Mouse (Mus musculus) layer of hippocampus, adult 9-10 months (tissue): ENCODE measurements around the gene Dgcr2.

ENCODE experiments used
- DNase-seq: peaks from one replicate; pipeline ENCODE4 v3.0.0; 2022; ENCODE audit warnings: low spot score

Gene Dgcr2

DNA sequence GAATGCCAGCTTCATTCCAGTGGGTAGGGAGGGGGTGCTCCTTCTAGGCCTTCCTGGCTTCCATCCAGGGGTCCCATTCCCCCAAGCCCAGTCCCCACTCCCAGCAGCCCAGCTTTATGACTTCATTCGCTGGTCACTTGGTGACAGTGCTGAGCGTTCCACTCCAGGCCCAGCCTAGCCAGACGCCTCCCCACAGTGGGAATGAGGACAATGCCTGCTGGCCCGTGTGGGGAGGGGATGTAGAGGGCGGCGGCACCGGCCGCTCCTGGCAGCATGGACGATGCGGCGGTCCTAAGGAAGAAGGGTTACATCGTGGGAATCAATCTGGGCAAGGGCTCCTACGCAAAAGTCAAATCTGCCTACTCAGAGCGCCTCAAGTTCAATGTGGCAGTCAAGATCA lies at the start of gene Dgcr2, which contains the start of gene Tssk2:
Gene Dgcr2 (minus strand): TSS at position 101 of the 400 bp plus-strand sequence.
Gene Tssk2 (plus strand): TSS at position 176 of the 400 bp plus-strand sequence.
- no peak for DNase-seq

DNA sequence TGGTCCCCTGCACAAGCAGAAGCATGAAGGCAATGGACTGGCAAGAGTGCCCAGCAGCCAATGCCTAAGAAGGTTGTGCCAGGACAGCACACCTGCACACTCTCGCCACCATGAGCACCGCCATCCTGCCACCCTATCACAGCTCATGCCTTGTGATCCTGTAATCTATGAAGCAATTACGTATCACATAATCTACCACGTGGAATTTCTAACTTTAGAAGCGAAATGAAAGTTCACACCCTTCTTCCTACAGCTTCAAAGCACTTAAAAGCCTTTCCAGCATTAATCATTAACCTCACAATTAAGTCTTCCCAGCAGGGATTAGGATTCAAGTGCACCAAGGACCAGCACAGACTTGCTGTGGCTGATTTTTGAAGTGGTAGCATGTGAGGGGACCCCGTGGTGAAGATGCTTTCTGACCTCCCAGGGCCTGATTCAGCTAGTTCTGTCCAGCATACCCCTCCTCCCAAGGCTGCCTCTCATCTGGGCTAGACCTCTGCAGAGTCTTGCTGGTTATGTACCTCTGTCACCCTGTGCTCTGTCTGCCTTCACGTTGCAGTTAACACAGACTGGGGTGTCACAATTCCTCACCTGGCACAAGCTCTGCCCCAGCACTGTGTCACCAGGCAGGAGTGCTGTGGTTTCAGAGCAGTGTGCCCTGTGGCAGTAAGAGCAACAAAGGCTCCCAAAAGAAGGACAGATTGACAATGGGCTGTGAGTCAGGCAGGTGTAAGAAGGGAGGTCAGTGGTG lies 46.9 kb upstream of the Dgcr2 start:
- DNase-seq: no peak

DNA sequence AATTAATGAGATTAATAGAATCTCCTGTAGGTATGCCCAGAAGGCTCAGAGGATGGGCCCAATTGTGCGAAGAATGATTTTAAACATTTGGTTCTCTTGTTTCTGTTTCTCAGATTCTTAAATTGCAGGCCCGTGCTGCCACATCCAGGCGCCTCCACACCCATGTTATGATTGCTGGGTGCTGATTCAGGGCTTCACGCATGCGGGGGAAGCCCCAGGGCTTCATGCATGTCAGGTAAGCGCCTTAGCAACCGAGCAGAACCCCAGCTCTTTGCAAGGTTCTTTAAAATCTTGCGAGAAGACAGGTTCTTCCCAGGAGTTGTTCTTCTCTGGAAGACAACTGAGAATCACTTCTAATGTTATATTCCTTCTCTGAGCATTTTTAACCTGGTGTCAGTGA lies 45.1 kb upstream of the Dgcr2 start:
- no peak for DNase-seq

DNA sequence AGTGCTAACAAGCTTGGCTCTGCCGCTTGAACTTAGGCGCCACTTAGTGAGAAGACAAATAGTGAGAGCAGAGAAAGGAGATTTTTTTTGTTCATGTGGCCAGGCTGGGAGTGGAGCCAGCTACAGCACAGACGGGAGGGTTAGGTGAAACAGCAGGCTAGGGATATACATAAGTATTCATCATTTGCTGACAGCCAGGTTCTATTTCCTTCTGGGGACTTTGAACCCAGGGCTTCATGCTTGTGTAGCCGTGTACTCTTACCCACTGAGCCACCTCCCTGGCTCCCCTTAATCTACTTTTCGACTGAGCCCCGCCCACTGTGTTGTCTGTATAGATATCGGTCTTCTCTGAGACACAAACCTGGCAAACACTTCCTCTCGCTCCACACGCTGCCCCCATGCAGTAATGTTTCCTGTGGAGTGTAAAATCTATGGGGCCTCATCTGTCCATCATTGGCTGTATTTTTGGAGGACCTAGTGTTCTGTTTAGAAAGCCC lies 40.9 kb upstream of the Dgcr2 start:
- no peak for DNase-seq

DNA sequence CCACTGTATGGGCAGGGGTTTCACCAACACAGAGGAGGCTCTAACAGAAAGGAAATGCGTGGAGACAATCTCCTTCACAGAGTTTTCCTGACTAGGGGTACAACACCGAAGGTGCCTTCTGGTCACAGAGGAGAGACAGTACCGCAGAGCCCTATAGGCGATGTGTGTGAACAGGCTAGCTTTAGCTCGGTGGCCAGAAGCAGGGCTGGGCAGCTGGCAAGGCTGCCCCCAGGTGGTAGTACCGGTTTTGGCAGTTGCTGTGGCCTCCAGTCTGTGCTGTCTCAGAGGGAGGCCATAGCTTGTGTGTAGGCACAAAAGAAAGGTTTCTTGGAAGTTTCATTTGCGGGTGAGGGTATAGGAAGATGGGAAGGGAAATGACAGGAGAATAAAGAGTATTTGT lies 40.5 kb upstream of the Dgcr2 start:
- DNase-seq: no peak

DNA sequence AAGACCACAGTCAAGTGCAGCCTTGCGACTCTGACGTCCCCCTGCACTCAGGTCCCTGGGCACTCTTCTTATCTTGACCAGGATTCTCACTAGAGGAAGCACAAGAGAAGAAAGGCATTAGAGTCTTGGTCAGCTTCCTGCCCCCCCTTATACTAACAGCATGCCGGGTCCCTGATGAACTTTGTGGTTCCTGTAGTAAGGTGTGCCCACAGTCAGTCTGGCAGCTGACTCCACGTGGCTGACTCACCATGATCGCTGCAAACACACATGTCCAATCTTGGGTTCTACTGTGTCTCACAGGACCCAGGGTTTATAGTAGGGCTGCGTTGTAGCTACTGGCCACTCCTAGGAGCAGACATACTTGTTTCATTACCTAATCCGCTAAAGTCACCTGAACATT lies 39.8 kb upstream of the Dgcr2 start:
- no peak for DNase-seq

DNA sequence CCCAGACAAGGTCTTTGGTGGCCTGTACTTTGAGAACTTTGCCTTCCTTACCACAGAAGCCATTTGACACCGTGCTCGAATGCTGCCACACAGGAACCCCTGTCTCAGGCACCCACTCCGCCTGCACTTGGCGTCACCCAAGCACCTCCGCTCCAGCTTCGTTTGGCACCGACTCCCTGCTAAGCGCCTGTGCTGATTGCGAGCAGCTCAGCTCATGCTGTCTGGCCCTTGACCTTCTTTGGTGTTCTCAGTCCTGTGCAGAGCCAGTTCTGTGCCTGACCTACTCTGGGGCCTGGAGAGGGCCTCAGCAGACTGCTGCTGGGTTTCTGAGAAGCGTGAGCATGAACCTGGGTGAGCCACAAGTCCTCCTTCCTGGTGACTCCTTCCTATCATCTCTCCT lies 38.4 kb upstream of the Dgcr2 start:
- no peak for DNase-seq

DNA sequence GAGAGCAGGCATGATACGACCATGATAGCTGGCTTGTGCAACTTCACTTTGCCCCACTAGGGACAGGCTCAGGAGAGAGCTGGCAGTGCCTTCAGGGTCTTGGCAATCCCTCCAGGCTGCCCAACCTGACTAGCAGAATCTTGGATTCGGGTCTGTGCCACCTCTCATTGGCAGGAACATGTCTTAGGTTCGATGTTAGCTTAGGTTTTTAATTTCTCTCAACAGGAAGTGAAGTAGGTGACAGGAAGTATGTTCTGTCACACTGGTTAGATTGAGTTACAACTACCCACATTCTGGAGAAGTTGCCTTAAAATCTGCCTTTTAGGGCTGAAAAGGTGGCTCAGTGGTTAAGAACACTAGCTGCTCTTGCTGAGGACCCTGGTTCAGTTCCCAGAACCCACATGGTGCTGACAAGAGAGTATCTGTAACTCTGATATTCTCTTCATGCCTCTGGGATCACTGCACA lies 36.1 kb upstream of the Dgcr2 start:
- no peak for DNase-seq

DNA sequence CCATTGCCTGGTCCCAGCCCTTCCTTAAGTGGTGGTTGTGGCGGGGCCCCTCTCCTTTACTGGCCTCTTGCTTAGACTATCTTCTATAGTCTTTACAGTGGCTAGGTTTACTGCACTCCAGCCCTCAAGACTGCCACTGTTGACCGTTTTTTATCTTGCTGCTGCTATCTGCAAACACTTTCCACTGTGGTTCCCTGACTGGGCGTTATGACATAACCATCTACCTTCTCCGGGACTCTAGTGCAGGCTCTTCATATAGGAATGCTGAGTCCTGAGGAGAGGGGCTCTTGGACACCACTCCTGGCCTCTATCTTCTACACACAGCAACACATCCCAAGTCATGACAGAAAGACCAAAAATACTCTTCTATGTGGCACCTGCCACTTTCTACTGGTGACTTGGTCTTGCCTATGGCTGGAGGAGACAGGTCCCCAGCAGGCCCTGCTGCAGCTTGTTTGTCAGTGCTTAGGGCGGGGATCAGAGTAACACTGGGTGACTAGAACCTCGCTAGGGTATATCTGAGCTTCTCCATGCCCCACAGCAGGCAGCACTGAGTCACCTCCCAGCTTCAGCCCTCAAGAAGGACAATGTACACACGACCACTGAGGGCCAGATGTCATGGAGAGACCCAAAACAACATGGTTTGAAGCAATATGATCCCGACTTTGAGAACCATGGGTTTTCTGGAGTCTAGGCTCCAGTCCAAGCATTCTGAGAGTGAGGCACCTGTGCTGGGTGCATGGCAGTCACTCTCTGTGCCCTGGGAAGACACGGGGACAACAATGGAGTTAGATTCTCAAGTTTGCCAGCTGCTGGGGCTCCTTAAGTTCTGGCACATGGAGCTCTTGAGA lies 35.5 kb upstream of the Dgcr2 start:
- DNase-seq: no peak

DNA sequence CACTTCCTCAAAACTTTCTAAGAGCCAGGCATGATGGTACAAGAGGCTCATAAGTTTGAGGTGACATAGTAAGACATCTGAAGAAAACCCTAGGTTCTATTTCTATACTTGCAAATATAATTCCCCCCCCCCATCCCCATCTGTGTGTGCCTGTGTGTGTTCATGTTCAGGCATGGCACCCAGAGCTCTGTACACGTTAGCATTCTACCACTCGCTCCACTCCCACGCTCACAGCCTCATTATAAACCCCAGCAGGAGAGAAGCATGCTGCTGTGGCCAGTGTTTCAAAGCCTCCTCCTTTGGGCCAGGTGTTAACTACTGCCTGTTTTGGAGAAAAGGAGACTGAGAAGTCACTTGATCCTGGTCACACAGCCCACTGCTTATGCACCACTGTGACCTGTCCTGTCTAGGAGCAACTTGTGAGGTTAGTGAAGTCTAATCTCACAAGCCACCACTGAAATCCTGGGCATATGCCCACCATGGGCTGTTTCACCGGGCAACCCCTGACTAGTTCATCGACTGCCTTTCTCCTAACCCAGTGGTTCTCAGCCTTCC lies 33.6 kb upstream of the Dgcr2 start:
- DNase-seq: no peak

DNA sequence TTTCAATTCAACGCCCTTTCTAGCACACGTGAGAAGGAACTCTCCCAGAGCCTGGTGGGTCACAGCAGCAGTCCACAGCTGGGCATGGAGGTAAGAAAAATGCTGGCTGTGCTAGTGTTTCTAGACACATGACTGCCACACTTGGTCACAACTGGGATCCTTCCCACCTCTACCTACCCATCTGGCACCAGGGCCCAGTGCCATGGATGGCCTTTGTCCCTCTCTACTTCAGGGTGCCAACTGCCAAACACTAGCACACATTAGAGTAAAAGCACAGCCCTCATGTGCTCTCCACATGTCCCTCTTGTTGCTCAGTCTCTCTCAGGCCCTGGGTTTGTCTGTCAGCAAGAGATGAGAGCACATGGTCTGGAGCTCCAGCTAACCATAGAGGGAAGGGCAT lies 31.3 kb upstream of the Dgcr2 start:
- DNase-seq: no peak

DNA sequence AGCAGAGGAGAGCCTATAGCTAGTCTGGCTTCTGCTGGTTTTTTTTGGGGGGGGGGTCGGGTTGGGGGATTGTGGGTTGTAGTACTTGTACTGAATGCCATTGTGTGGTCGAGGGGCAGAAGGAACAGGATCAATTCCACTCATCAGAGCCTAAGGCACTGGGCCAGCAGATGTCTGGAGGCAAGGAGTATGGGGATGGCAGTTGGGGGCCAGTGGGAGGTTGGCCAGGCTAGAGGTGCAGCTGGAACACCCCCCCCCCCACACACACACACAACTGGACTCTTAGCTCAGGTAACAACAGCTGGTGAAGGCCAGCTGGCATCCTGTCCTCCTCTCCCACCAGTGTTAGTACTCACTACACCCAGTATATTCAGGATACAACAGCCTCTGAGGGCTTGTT lies 30.8 kb upstream of the Dgcr2 start:
- DNase-seq: no peak

DNA sequence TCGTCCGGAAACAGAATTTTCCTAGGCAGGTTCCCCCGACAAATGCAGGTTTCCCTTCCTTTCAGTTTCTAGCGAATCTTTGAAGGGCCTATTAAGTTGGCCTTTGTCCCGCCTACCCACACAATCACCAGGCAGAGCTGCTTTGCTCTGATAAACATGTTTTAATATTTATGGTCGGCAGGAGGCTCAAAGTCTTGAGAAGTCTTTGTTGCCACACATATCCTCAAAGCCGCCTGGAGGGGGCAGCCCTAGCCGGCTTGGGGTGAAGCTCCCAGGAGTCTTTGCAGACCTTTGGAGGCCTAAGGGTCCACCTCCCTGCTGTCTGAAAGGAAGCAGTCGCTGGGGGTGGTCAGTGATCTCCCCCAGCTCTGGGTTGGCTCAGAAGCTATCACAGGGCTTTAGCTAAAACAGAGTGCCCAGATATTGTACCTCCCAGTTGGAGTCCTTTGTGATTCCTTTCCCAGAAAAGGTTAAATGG lies 30.3 kb upstream of the Dgcr2 start:
- DNase-seq: no peak

DNA sequence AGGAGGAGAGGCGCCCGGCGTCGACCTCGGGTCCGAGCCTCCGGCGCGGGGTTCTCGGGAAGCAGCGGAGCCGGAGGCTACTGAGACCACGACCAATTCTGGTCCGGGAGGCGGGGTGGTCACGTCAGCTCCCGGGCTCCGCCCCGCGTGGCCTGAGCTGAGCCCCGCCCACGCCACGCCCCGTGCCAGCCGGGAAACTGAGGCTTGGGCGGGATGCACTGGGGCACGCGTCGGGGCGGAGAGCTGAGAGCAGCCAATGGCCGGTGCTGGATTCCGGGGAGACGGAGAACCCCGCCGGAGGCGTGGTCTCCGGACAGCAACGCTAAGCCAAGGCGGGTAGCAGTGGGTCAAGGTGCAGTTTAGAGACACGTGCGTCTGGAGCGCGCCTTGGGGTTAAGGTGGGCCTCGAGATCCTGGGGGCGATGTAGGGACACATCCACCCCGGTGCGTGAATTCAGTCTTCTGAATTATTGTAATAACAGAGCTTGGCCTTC lies 29.8 kb upstream of the Dgcr2 start, which contains the start of gene Slc25a1:
Gene Slc25a1 (minus strand): TSS at position 133 of the 494 bp plus-strand sequence.
- peak; percentile 36 for DNase-seq

DNA sequence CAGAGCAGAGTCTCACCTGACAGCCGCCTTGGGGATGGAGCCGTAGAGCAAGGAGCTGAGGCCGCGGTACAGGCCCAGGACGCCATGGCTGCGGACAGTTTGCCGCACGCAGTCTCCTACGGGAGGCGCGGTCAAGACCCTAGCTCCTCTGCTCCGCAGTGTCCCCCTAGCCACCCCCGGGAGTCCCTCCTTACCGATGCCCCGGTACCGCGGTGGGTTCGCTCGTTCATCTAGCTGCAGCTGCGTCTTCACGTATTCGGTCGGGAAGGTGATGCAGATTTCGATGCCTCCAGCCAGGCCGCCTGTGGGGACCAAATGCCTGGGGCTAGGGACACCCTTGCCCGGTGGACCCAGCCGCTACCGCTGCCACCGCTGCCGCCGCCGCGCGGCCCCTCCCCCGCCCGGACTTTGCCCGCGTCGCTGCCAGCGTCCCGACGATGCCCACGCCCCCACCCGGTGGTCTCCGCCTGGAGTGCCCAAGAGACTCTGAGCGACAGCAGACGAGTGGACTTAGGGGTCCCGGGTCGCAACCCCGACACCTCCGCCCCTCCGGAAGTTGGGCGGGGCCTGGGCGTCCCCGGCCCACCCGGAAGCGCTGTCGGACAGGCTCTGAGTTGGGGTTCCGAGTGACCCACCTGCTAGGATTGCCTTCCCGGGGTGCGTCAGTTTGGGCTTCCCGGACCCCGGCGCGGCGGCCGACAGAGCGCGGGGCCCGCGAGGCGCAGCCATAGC lies 29.2 kb upstream of the Dgcr2 start:
- DNase-seq: no peak

DNA sequence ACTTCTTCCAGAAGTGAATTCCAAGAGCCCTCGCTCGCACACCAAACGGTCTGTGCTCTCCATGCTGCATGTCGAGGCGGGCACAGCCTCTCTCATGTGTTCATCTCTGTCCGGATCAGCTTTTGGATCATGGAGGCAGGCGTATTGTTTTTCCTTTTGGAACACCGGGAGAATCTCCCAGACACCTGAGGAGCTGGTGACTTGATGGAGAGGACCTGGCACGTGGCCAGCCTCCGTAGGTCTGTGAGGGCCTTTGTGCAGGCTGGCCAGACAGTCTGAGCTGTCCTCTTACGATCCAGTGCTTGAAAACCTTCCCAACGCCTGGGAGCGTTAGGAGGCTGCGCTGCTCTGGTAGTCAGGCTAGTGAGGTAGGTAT lies 23.8 kb upstream of the Dgcr2 start:
- peak; percentile 25 for DNase-seq

DNA sequence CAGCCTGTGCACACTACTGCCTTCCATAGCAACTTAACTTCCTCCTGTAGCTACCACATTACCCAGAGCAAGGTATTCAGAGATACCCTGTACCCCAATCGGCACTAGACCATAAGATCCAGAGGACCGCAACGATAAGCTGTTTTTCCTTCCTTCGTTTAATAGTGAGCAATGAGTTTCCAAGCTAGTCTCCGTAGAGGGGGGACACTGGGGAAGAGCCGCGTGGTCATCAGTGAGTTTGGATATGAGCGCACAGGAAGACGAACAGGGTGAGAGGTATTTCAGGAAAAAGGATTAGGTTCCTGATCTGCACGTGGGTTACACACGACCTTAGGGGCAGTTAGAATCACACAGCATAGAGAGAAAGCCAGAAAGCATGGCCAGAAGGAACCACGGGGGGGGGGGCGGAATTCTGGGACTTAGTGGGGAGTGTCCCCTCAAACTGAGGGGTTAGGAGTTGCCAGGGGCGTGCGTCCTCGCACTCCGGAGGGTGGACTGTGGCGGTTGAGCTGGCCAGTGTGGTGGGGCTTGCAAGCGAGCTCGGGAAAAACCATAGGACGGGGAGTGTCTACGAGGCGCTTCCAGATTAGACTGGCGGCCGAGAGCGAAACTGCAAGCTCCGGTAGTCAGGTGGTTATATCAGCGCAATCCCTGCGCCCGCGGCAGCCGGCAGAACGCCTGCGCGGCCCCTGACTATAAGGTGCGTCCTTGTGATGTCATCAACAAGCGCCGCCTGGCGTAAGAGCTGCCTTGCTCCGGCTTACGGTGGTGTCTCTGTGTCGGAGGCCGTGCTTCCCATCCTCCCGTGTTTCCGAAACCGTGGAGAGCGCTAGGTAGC lies 23.2 kb upstream of the Dgcr2 start:
- DNase-seq: peak; percentile 86

DNA sequence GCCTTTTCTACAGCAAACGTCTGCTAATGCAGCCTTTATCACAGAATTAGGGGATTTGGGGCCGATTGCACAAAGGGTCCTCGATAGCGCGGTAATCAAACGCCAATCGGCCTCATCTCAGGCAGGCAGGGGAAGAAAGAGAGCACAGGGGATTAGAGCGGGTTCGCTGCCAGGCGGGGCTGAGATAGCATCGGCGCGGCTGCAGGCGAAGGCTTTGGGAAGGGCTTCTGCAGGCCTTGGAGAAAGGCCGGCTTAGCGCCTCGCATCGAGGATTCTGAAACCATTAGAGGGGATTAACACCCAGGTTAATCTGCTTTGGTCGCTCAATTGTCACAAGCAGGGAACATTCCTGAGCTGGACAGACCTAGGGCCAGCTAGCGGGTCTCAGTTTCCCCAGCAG lies 22.2 kb upstream of the Dgcr2 start:
- DNase-seq: no peak

DNA sequence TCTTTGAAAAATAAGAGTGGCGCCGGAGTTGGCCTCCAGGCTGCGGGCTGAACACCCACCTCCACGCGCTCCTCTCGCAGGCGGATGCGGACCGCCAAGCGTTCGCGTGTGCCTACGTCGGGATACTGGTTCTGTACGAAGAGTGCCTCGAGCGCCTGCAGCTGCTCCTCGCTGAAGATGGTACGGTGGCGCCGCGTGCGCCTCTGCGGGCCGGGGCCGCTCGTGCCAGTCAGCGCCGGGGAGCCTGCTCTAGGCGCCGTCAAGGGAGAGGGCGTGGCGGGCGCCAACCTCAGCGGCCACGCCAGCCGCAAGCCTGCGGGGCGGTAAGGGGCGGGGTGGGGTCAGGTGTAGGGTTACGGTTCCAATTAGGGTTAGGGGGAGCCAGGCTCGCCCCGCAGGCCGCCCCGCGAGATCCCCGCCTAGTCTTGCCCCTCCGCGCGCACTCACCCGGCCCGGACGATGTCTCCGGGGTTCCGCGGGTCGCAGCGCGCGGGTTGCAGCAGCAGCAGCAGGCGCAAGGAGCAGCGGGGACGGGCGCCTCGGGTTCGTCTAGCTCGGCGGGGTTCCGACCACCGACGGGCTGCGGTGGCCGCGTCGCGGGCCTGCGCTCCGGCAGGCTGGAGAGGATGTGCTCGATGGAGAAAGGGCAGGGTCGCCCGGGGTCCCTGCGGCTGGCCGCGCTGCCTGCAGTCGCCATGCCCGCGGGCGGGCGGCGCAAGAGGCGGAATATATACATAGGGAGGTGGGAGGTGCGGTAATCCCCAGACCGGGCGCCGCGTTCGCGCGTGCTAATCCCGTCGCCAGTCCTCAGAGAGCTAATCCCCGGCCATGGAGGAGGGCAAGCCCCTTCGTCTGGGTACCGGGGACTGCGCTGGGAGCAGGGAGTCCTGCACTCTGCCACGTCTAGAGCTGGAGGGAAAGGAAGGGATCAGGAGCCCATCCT lies 16.2 kb upstream of the Dgcr2 start, which contains the start of gene Gsc2:
Gene Gsc2 (minus strand): TSS at position 753 of the 943 bp plus-strand sequence.
- no peak for DNase-seq
